Mouse (Mus musculus): ENCODE results near the gene Slc7a1.

DNA sequence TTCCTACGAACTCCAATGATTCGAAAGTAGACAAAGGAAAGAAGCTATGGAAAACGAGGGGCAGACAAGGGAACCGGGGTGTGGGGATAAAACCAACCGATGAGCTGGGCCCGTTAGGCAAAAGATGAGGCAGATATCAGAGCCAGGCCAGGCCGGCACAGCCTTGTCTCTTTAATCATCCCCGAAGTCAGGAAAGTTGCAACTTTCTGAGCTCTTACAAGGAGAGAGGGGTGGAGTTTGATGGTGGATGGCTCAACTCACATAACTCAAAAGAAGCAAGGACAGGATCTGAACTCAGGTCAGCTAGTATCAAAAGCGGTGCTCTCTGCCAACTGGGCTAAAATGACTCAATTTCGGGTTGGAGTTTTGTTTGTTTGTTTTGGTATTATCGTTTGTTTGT is 40.6 kb downstream of the Slc7a1 start:
- TF ChIP-seq POLR2A (IDR thresholded peaks at IDR 0.05; ENCODE audit: control insufficient read depth, extremely low read depth, insufficient read depth, low read length, poor library complexity) = no peak
- no peak for TF ChIP-seq CTCF (IDR thresholded peaks at IDR 0.05; ENCODE audit: borderline replicate concordance, control insufficient read depth, extremely low read depth, insufficient read depth, low read length, poor library complexity)
